Mouse (Mus musculus): Measurements from ENCODE around the gene Zfr. TPM values are rescaled to one million over a fixed set of nuclear protein-coding genes. Genes with fewer than 3 reads are reported as not detected.
"Not testable (repeated sequence)": the region's sequence is repeated elsewhere in the genome, so short reads cannot be mapped to it uniquely, and the experiment has no call there.

Gene Zfr
- total RNA-seq, 1 experiment from 2014 or later, result 170 TPM

- DNase-seq, result no peak
Observed at GRCm38 (mm10) chr15:12104827-12105226, 12.8 kb upstream of the Zfr start.

GRCm38 (mm10) chr15:12106430-12106829, 11.2 kb upstream of the Zfr start:
- no peak for DNase-seq

GRCm38 (mm10) chr15:12108200-12108599, 9.4 kb upstream of the Zfr start:
- peak; percentile 35 for DNase-seq

- DNase-seq, result not testable (repeated sequence)
Observed at GRCm38 (mm10) chr15:12108922-12109321, 8.7 kb upstream of the Zfr start.

- DNase-seq, result peak; percentile 28
Observed at GRCm38 (mm10) chr15:12111232-12111631, 6.4 kb upstream of the Zfr start.

- DNase-seq, result no peak
Observed at GRCm38 (mm10) chr15:12113411-12113810, 4.2 kb upstream of the Zfr start.

GRCm38 (mm10) chr15:12114546-12114945, 3.1 kb upstream of the Zfr start:
- no peak for DNase-seq

- DNase-seq, result no peak
Observed at GRCm38 (mm10) chr15:12115722-12116230, 1.9 kb upstream of the Zfr start.

GRCm38 (mm10) chr15:12118093-12118431, 431 bp downstream of the Zfr start:
- DNase-seq, result peak; percentile 71

GRCm38 (mm10) chr15:12118432-12119128, 949 bp downstream of the Zfr start:
- DNase-seq, result peak; percentile 84

GRCm38 (mm10) chr15:12119129-12119466, 1.5 kb downstream of the Zfr start:
- no peak for DNase-seq

GRCm38 (mm10) chr15:12124913-12125312, 7.3 kb downstream of the Zfr start:
- no peak for DNase-seq

- DNase-seq, result not testable (repeated sequence)
Observed at GRCm38 (mm10) chr15:12130871-12131270, 13.2 kb downstream of the Zfr start.

GRCm38 (mm10) chr15:12134546-12134945, 16.9 kb downstream of the Zfr start:
- peak; percentile 39 for DNase-seq

GRCm38 (mm10) chr15:12135368-12135767, 17.7 kb downstream of the Zfr start:
- peak; percentile 9 for DNase-seq

- DNase-seq, result no peak
Observed at GRCm38 (mm10) chr15:12136371-12136770, 18.7 kb downstream of the Zfr start.

- no peak for DNase-seq
Observed at GRCm38 (mm10) chr15:12140985-12141729, 23.5 kb downstream of the Zfr start.

GRCm38 (mm10) chr15:12147423-12147822, 29.8 kb downstream of the Zfr start:
- no peak for DNase-seq

- DNase-seq, result no peak
Observed at GRCm38 (mm10) chr15:12149501-12149900, 31.9 kb downstream of the Zfr start.

GRCm38 (mm10) chr15:12153747-12154146, 36.1 kb downstream of the Zfr start:
- DNase-seq, result no peak

- no peak for DNase-seq
Observed at GRCm38 (mm10) chr15:12178126-12178525, 60.5 kb downstream of the Zfr start.

- DNase-seq, result not testable (repeated sequence)
Observed at GRCm38 (mm10) chr15:12181181-12181805, 63.7 kb downstream of the Zfr start.
